Mouse (Mus musculus): ENCODE results near the gene Bzw1. TPM values are rescaled to one million over a fixed set of nuclear protein-coding genes. Genes with fewer than 3 reads are reported as not detected.

Gene Bzw1
- polyA plus RNA-seq, 1 experiment from 2014 or later, result 357 TPM

Other genes with a start within 250 kb of the Bzw1 start
- 0.28 and 0.87 TPM in 2 replicates for gene Aox4, start 182.5 kb upstream of the Bzw1 start, polyA plus RNA-seq (2014; fragmentation: Nextera tagmentation; extraction: Ambion mirVana)
- gene Aox2, start 114.6 kb upstream of the Bzw1 start, polyA plus RNA-seq (2014; fragmentation: Nextera tagmentation; extraction: Ambion mirVana), result 0.07 TPM in 1 of 2 replicates, not detected in the other
- gene Clk1, start 31.2 kb downstream of the Bzw1 start, polyA plus RNA-seq (2014; fragmentation: Nextera tagmentation; extraction: Ambion mirVana), result 170 and 203 TPM in 2 replicates
- 53.1 and 55.3 TPM in 2 replicates for gene Nif3l1, start 52.3 kb downstream of the Bzw1 start, polyA plus RNA-seq (2014; fragmentation: Nextera tagmentation; extraction: Ambion mirVana)
- 58.7 and 64.1 TPM in 2 replicates for gene Ppil3, start 52.6 kb downstream of the Bzw1 start, polyA plus RNA-seq (2014; fragmentation: Nextera tagmentation; extraction: Ambion mirVana)
- 27.6 and 31.0 TPM in 2 replicates for gene Orc2, start 112.2 kb downstream of the Bzw1 start, polyA plus RNA-seq (2014; fragmentation: Nextera tagmentation; extraction: Ambion mirVana)
- 9.1 and 9.2 TPM in 2 replicates for gene Fam126b, start 193.4 kb downstream of the Bzw1 start, polyA plus RNA-seq (2014; fragmentation: Nextera tagmentation; extraction: Ambion mirVana)
- gene Ndufb3, start 193.5 kb downstream of the Bzw1 start, polyA plus RNA-seq (2014; fragmentation: Nextera tagmentation; extraction: Ambion mirVana), result 175 and 192 TPM in 2 replicates